Mouse (Mus musculus): ENCODE data around the gene Mb. TPM values are rescaled to one million over a fixed set of nuclear protein-coding genes. Genes with fewer than 3 reads are reported as not detected.

The Mb gene
- polyA plus RNA-seq, 1 experiment from 2014 or later = 0.49 TPM

GRCm38 (mm10) chr15:77079256-77079822 lies 28.9 kb upstream of the Mb start:
- Histone ChIP-seq H3K4me3 (replicated peaks) (no peak overlapping the region), H3K9ac (no peak overlapping the region), H3K9me3 (replicated peaks) (no peaks in the 10 kb centered on the region), H3K36me3 (peaks cover 75% of the 10 kb centered on the region), H3K27me3 (no peaks in the 10 kb centered on the region), H3K27ac (no peak overlapping the region), H3K4me2 (no peak overlapping the region), H3K4me1 (no peaks in the 10 kb centered on the region)
- no peak for ATAC-seq (replicated peaks; ENCODE audit: low FRiP score)
- 82% methylated on average over 14 of the region's 14 CpGs for WGBS

GRCm38 (mm10) chr15:77078786-77079185 lies 28.3 kb upstream of the Mb start:
- Histone ChIP-seq H3K27me3 (no peaks in the 10 kb centered on the region), H3K4me3 (replicated peaks) (no peak overlapping the region), H3K4me2 (no peak overlapping the region), H3K9me3 (replicated peaks) (no peaks in the 10 kb centered on the region), H3K9ac (no peak overlapping the region), H3K36me3 (peaks cover 70% of the 10 kb centered on the region), H3K27ac (no peak overlapping the region), H3K4me1 (no peaks in the 10 kb centered on the region)
- WGBS = 70% methylated on average over 3 of the region's 3 CpGs
- no peak for ATAC-seq (replicated peaks; ENCODE audit: low FRiP score)

GRCm38 (mm10) chr15:77077906-77078305 lies 27.4 kb upstream of the Mb start:
- Histone ChIP-seq H3K9ac (no peak overlapping the region), H3K36me3 (peaks cover 63% of the 10 kb centered on the region), H3K27ac (no peak overlapping the region), H3K4me3 (replicated peaks) (no peak overlapping the region), H3K4me2 (no peak overlapping the region), H3K27me3 (no peaks in the 10 kb centered on the region), H3K9me3 (replicated peaks) (no peaks in the 10 kb centered on the region), H3K4me1 (no peaks in the 10 kb centered on the region)
- 84% methylated on average over 9 of the region's 9 CpGs for WGBS
- ATAC-seq (replicated peaks; ENCODE audit: low FRiP score) = no peak

- Histone ChIP-seq H3K9ac (no peak overlapping the region), H3K27me3 (no peaks in the 10 kb centered on the region), H3K9me3 (replicated peaks) (no peaks in the 10 kb centered on the region), H3K4me3 (replicated peaks) (no peak overlapping the region), H3K4me2 (no peak overlapping the region), H3K36me3 (peaks cover 50% of the 10 kb centered on the region), H3K27ac (no peak overlapping the region), H3K4me1 (peaks cover 6% of the 10 kb centered on the region)
- 82% methylated on average over 3 of the region's 3 CpGs for whole genome bisulfite sequencing
- no peak for ATAC-seq (replicated peaks; ENCODE audit: low FRiP score)
Measured at GRCm38 (mm10) chr15:77076523-77076922, 26.1 kb upstream of the Mb start.

- 77% methylated on average over 4 of the region's 4 CpGs for WGBS
- Histone ChIP-seq H3K4me3 (replicated peaks) (no peak overlapping the region), H3K36me3 (peaks cover 22% of the 10 kb centered on the region), H3K4me1 (peaks cover 9% of the 10 kb centered on the region), H3K9ac (no peak overlapping the region), H3K27ac (no peak overlapping the region), H3K9me3 (replicated peaks) (no peaks in the 10 kb centered on the region), H3K4me2 (no peak overlapping the region), H3K27me3 (no peaks in the 10 kb centered on the region)
- no peak for ATAC-seq (replicated peaks; ENCODE audit: low FRiP score)
Measured at GRCm38 (mm10) chr15:77072556-77073163, 22.2 kb upstream of the Mb start.

- WGBS = 23% methylated on average over 10 of the region's 10 CpGs
- H3K9ac ChIP-seq = 0 out of 2 replicates have a peak overlapping the region, but pooled peaks have one; percentile 17
- H3K4me2 ChIP-seq = peak overlapping the region; percentile 35
- no peak overlapping the region for H3K27ac ChIP-seq
- no peaks in the 10 kb centered on the region for H3K27me3 ChIP-seq
- H3K4me1 ChIP-seq = peaks cover 11% of the 10 kb centered on the region
- peaks cover 10% of the 10 kb centered on the region for H3K36me3 ChIP-seq
- 0 out of 2 replicates have a peak, but pooled peaks have one; percentile 43 for ATAC-seq (replicated peaks; ENCODE audit: low FRiP score)
- no peaks in the 10 kb centered on the region for H3K9me3 ChIP-seq (replicated peaks)
- H3K4me3 ChIP-seq (replicated peaks) = no peak overlapping the region
Measured at GRCm38 (mm10) chr15:77071501-77071900, 21.0 kb upstream of the Mb start.

GRCm38 (mm10) chr15:77070745-77071268 lies 20.3 kb upstream of the Mb start:
- Histone ChIP-seq H3K4me1 (peaks cover 11% of the 10 kb centered on the region), H3K9me3 (replicated peaks) (no peaks in the 10 kb centered on the region), H3K4me3 (replicated peaks) (no peak overlapping the region), H3K9ac (no peak overlapping the region), H3K27ac (no peak overlapping the region), H3K36me3 (peaks cover 3% of the 10 kb centered on the region; the same call in 1 of the 2 replicates), H3K27me3 (no peaks in the 10 kb centered on the region), H3K4me2 (no peak overlapping the region)
- 80% methylated on average over 11 of the region's 11 CpGs for WGBS
- no peak for ATAC-seq (replicated peaks; ENCODE audit: low FRiP score)

- ATAC-seq (replicated peaks; ENCODE audit: low FRiP score) = no peak
- Histone ChIP-seq H3K4me1 (peaks cover 11% of the 10 kb centered on the region), H3K9me3 (replicated peaks) (no peaks in the 10 kb centered on the region), H3K27me3 (no peaks in the 10 kb centered on the region), H3K27ac (no peak overlapping the region), H3K9ac (no peak overlapping the region), H3K36me3 (no peaks in the 10 kb centered on the region), H3K4me3 (replicated peaks) (no peak overlapping the region), H3K4me2 (no peak overlapping the region)
- WGBS = 76% methylated on average over 3 of the region's 3 CpGs
Measured at GRCm38 (mm10) chr15:77069019-77069418, 18.5 kb upstream of the Mb start.

- Histone ChIP-seq H3K36me3 (no peaks in the 10 kb centered on the region), H3K27me3 (no peaks in the 10 kb centered on the region), H3K9ac (no peak overlapping the region), H3K27ac (no peak overlapping the region), H3K4me3 (replicated peaks) (no peak overlapping the region), H3K4me1 (peaks cover 11% of the 10 kb centered on the region), H3K4me2 (no peak overlapping the region), H3K9me3 (replicated peaks) (no peaks in the 10 kb centered on the region)
- 61% methylated on average over 3 of the region's 3 CpGs for WGBS
- ATAC-seq (replicated peaks; ENCODE audit: low FRiP score) = no peak
Measured at GRCm38 (mm10) chr15:77068439-77068861, 18.0 kb upstream of the Mb start.

- Histone ChIP-seq H3K4me1 (peaks cover 2% of the 10 kb centered on the region), H3K36me3 (no peaks in the 10 kb centered on the region), H3K27ac (no peak overlapping the region), H3K9ac (no peak overlapping the region), H3K4me3 (replicated peaks) (no peak overlapping the region), H3K9me3 (replicated peaks) (no peaks in the 10 kb centered on the region), H3K27me3 (no peaks in the 10 kb centered on the region), H3K4me2 (no peak overlapping the region)
- no peak for ATAC-seq (replicated peaks; ENCODE audit: low FRiP score)
- 84% methylated on average over 6 of the region's 6 CpGs for WGBS
Measured at GRCm38 (mm10) chr15:77066233-77066632, 15.8 kb upstream of the Mb start.

- H3K27ac ChIP-seq = no peak overlapping the region
Measured at GRCm38 (mm10) chr15:77065259-77065852, 14.9 kb upstream of the Mb start.

GRCm38 (mm10) chr15:77062746-77063145 lies 12.3 kb upstream of the Mb start:
- Histone ChIP-seq H3K27ac (no peak overlapping the region), H3K4me2 (no peak overlapping the region), H3K9me3 (replicated peaks) (no peaks in the 10 kb centered on the region), H3K4me1 (0 out of 2 replicates have a peak, but pooled peaks cover 2% of the 10 kb centered on the region), H3K4me3 (replicated peaks) (no peak overlapping the region), H3K9ac (no peak overlapping the region), H3K36me3 (no peaks in the 10 kb centered on the region), H3K27me3 (no peaks in the 10 kb centered on the region)
- no peak for ATAC-seq (replicated peaks; ENCODE audit: low FRiP score)

More at GRCm38 (mm10) chr15:77065259-77065852, 14.9 kb upstream of the Mb start:
- Histone ChIP-seq H3K36me3 (no peaks in the 10 kb centered on the region), H3K4me2 (no peak overlapping the region), H3K9me3 (replicated peaks) (no peaks in the 10 kb centered on the region), H3K27me3 (no peaks in the 10 kb centered on the region), H3K4me1 (peaks cover 2% of the 10 kb centered on the region; the same call in 1 of the 2 replicates), H3K4me3 (replicated peaks) (no peak overlapping the region), H3K9ac (no peak overlapping the region)
- 90% methylated on average over 6 of the region's 6 CpGs for WGBS
- no peak for ATAC-seq (replicated peaks; ENCODE audit: low FRiP score)

Measured in kidney, embryonic 15.5 days (tissue).